Mouse (Mus musculus) inflammation-experienced regulatory T-cells, adult 16 weeks (primary cell): Measurements from ENCODE around the gene Fam71d. TPM values are rescaled to one million over a fixed set of nuclear protein-coding genes. Genes with fewer than 3 reads are reported as not detected.

Experiments used
- polyA plus RNA-seq: library from polyadenylated mRNA; unstranded; fragments of 100-300 nt; shearing (Covaris generic); gene quantifications from one replicate; pipeline ENCODE4 v1.2.1, GENCODE M21; 2017

The Fam71d gene
- polyA plus RNA-seq, result not detected

GRCm38 (mm10) chr12:78691325-78691724 lies at the start of gene Fam71d:
Fam71d (plus strand) TSS chr12:78691535.

GRCm38 (mm10) chr12:78748557-78749377 lies 57.4 kb downstream of the Fam71d start, which contains the start of gene Mpp5:
Mpp5 (plus strand) TSS chr12:78748907.

Other genes starting within 250 kb of the Fam71d start
- 24.2 TPM for gene Mpp5, start 57.4 kb downstream of the Fam71d start, polyA plus RNA-seq
- 238 TPM for gene Atp6v1d, start 170.1 kb downstream of the Fam71d start, polyA plus RNA-seq
- gene Eif2s1, start 170.3 kb downstream of the Fam71d start, polyA plus RNA-seq, result 217 TPM
- not detected for gene Plek2, start 215.4 kb downstream of the Fam71d start, polyA plus RNA-seq